Mouse (Mus musculus): ENCODE data around the gene Utp14a. TPM values are rescaled to one million over a fixed set of nuclear protein-coding genes. Genes with fewer than 3 reads are reported as not detected.
A peak's percentile ranks its signal among the peaks of the same experiment; 100 is the strongest.

Utp14a gene
- total and polyA plus RNA-seq, 2 experiments from 2014 or later = 13.8 to 17.0 TPM

DNA sequence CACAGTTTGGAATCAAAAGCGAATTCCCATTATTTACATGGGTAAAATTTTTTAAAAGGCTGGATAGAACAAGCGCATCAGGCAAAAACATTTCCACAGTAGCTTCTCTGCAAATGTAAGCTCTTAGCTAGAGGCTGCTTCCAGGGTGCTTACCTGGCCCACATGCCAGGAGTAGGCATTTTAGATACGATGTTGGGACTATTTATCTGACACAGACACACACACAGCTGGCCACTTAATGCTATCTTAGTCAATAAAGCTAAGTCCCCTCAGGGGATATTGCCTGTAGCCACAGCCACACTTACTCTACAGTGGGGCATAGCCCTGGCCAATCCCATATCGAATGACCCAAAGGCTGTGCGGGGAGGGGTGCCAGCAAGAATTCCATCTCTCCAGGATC, 55.1 kb downstream of the Utp14a start:
- no peak for TF ChIP-seq CTCF (IDR thresholded peaks at IDR 0.05; ENCODE audit: low read depth)
- WGBS = 81% methylated on average over 5 of the region's 5 CpGs

DNA sequence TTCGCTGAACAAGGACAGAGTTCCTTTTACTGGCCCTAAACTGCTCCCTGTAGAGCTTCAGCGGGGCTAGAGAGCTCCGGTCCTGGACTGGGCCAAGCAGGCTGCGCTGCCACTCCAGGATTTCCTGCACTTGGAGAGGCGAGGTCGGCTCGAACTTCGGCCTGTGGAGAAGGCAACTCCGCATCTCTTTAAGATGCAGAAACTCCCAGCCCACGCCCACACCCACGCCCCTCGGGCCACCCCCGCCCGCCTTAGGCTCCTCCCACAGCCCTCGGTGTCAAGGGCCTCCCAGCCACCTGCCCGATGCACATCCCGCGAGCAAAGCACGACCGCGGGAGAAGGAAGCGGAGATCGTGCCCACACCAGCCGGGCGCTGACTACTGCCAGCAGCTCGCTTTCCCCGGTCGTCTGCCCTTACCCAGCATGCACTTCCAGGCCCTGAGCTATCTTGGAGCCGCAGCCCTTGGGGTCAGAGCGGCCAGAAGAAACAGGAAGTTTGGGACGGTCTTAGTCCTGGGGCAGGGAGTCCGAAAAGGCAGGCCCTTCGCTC, 57.9 kb downstream of the Utp14a start:
- Histone ChIP-seq H3K4me2 (ENCODE audit: low read depth) (peak overlapping the region; percentile 57), H3K27me3 (ENCODE audit: insufficient read depth, low read length) (no peaks in the 10 kb centered on the region), H3K27ac (ENCODE audit: low read depth, low read length) (no peak overlapping the region), H3K4me1 (ENCODE audit: insufficient read depth) (no peaks in the 10 kb centered on the region), H3K4me3 (ENCODE audit: low read depth, low read length) (peak overlapping the region; percentile 39), H3K36me3 (ENCODE audit: insufficient read depth) (no peaks in the 10 kb centered on the region), H3K9me3 (ENCODE audit: low read length) (no peaks in the 10 kb centered on the region), H3K9ac (peak overlapping the region; percentile 43; the same call in 1 of the 2 replicates)
- no peak for TF ChIP-seq CTCF (IDR thresholded peaks at IDR 0.05; ENCODE audit: low read depth)
- 24% methylated on average over 30 of the region's 33 CpGs for WGBS
- ATAC-seq = peak; percentile 83
- DNase-seq = peak; percentile 39

More for the DNA sequence above, 55.1 kb downstream of the Utp14a start:
- H3K36me3 ChIP-seq (ENCODE audit: insufficient read depth) = no peaks in the 10 kb centered on the region
- no peaks in the 10 kb centered on the region for H3K27me3 ChIP-seq (ENCODE audit: insufficient read depth, low read length)
- no peaks in the 10 kb centered on the region for H3K4me1 ChIP-seq (ENCODE audit: insufficient read depth)
- H3K4me3 ChIP-seq (ENCODE audit: low read depth, low read length) = no peak overlapping the region
- ATAC-seq (no peak), DNase-seq (no peak)
- H3K4me2 ChIP-seq (ENCODE audit: low read depth) = no peak overlapping the region
- no peak overlapping the region for H3K27ac ChIP-seq (ENCODE audit: low read depth, low read length)
- H3K9me3 ChIP-seq (ENCODE audit: low read length) = no peaks in the 10 kb centered on the region
- no peak overlapping the region for H3K9ac ChIP-seq

- TF ChIP-seq CTCF (IDR thresholded peaks at IDR 0.05; ENCODE audit: low read depth) = no peak
- no peaks in the 10 kb centered on the region for H3K36me3 ChIP-seq (ENCODE audit: insufficient read depth)
These were observed 60.8 kb downstream of the Utp14a start for GRCm38 (mm10) chrX:48317444-48317843.

DNA sequence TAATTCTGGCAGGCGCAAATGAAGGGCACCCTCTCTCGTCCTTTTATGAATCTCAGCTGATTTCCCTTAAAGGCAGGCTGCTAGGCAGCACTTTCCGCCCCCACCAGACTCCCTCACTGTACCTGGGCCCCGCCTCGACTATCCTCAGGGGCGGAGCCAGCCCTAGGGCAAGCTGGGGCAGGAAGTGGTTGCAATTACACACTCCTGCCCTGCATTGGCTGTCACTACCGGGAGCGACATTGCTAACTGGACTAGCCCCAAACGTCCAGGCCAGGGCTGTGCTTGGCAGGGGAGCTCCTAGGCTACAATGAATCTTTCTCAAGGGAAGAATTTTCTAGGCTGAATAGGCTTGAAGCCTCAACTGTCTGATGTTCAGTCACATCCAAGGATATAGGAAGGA, 61.5 kb downstream of the Utp14a start:
- no peak for DNase-seq
- H3K4me2 ChIP-seq (ENCODE audit: low read depth) = no peak overlapping the region
- 27% methylated on average over 9 of the region's 9 CpGs for WGBS
- H3K36me3 ChIP-seq (ENCODE audit: insufficient read depth) = no peaks in the 10 kb centered on the region
- no peak overlapping the region for H3K4me3 ChIP-seq (ENCODE audit: low read depth, low read length)
- H3K9ac ChIP-seq = no peak overlapping the region
- no peak for TF ChIP-seq CTCF (IDR thresholded peaks at IDR 0.05; ENCODE audit: low read depth)
- ATAC-seq = no peak
- H3K4me1 ChIP-seq (ENCODE audit: insufficient read depth) = no peaks in the 10 kb centered on the region
- H3K9me3 ChIP-seq (ENCODE audit: low read length) = no peaks in the 10 kb centered on the region
- no peaks in the 10 kb centered on the region for H3K27me3 ChIP-seq (ENCODE audit: insufficient read depth, low read length)
- no peak overlapping the region for H3K27ac ChIP-seq (ENCODE audit: low read depth, low read length)

More at GRCm38 (mm10) chrX:48317444-48317843, 60.8 kb downstream of the Utp14a start:
- no peaks in the 10 kb centered on the region for H3K4me1 ChIP-seq (ENCODE audit: insufficient read depth)
- H3K4me2 ChIP-seq (ENCODE audit: low read depth) = no peak overlapping the region
- H3K4me3 ChIP-seq (ENCODE audit: low read depth, low read length) = no peak overlapping the region
- no peaks in the 10 kb centered on the region for H3K27me3 ChIP-seq (ENCODE audit: insufficient read depth, low read length)
- no peaks in the 10 kb centered on the region for H3K9me3 ChIP-seq (ENCODE audit: low read length)
- no peak overlapping the region for H3K9ac ChIP-seq
- ATAC-seq = no peak
- no peak overlapping the region for H3K27ac ChIP-seq (ENCODE audit: low read depth, low read length)
- DNase-seq = no peak
- WGBS = 67% methylated on average over 3 of the region's 3 CpGs

Other genes starting within 250 kb of the Utp14a start
- 6.0 and 8.0 TPM in 2 replicates for gene Apln, start 222.0 kb upstream of the Utp14a start, total RNA-seq (2014; rRNA removed)
- 1.7 and 2.3 TPM in 2 replicates for gene Apln, start 222.0 kb upstream of the Utp14a start, polyA plus RNA-seq (2015; fragmentation: Nextera tagmentation; extraction: Ambion mirVana)
- gene Xpnpep2, start 148.1 kb upstream of the Utp14a start, total RNA-seq (2014; rRNA removed) = 0.38 and 0.62 TPM in 2 replicates
- 0.76 and 0.84 TPM in 2 replicates for gene Xpnpep2, start 148.1 kb upstream of the Utp14a start, polyA plus RNA-seq (2015; fragmentation: Nextera tagmentation; extraction: Ambion mirVana)
- gene Sash3, start 110.4 kb upstream of the Utp14a start, total RNA-seq (2014; rRNA removed) = 1.2 and 1.9 TPM in 2 replicates
- 1.1 and 1.3 TPM in 2 replicates for gene Sash3, start 110.4 kb upstream of the Utp14a start, polyA plus RNA-seq (2015; fragmentation: Nextera tagmentation; extraction: Ambion mirVana)
- 32.2 and 43.3 TPM in 2 replicates for gene Zdhhc9, start 48.0 kb upstream of the Utp14a start, total RNA-seq (2014; rRNA removed)
- 4.2 and 5.3 TPM in 2 replicates for gene Zdhhc9, start 48.0 kb upstream of the Utp14a start, polyA plus RNA-seq (2015; fragmentation: Nextera tagmentation; extraction: Ambion mirVana)
- gene Bcorl1, start 84.5 kb downstream of the Utp14a start, total RNA-seq (2014; rRNA removed) = 8.5 and 13.8 TPM in 2 replicates
- 3.8 and 4.6 TPM in 2 replicates for gene Bcorl1, start 84.5 kb downstream of the Utp14a start, polyA plus RNA-seq (2015; fragmentation: Nextera tagmentation; extraction: Ambion mirVana)
- 0.54 and 1.8 TPM in 2 replicates for gene Elf4, start 206.3 kb downstream of the Utp14a start, total RNA-seq (2014; rRNA removed)
- 0.13 and 0.24 TPM in 2 replicates for gene Elf4, start 206.3 kb downstream of the Utp14a start, polyA plus RNA-seq (2015; fragmentation: Nextera tagmentation; extraction: Ambion mirVana)